ENCODE assay signal across 18 mouse cellular contexts in the genomic region with DNA sequence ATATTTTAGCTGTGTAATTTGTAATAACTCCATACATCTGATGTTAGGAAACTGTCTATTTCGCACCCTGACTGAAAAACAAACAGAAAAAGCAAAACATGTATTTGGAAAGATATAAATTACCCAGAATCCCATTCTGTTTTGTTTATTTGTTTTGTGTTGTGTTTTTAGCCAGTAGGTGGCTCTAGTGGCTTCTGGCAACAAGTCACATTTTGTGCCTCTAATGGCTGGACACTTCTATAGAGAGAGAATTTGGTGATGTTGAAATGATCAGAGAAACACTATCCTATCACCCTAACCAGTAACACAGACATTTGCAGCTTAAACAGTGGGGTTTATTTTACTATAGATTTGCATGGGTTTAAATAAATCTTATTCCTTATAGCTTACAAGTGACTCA.
DNase-seq lines count a peak whose midpoint lies in the region; ATAC-seq and TF ChIP-seq lines count a peak whose summit lies in the region.
"Had no signal": no experiment of that assay in that cellular context is flagged by ENCODE, and none has a peak within 500 bp of the region (broad histone marks: within the 10 kb centered on the region; RNA-seq: fewer than 3 reads in every experiment).

No protein-coding gene starts in this region.

- TF ChIP-seq EP300 in lung, postnatal 0 days (IDR thresholded peaks at IDR 0.05) = no peak

- no peaks in the 10 kb centered on the region for H3K27me3 ChIP-seq in intestine, postnatal 0 days (replicated peaks; ENCODE audit: control insufficient read depth, insufficient read depth, low read length)
- no peaks in the 10 kb centered on the region for H3K27me3 ChIP-seq in intestine, embryonic 15.5 days (replicated peaks)
- H3K27me3 ChIP-seq in lung, postnatal 0 days (replicated peaks; ENCODE audit: insufficient read depth, low read length) = no peaks in the 10 kb centered on the region
- H3K27me3 ChIP-seq in splenic B cell, adult 2 months (ENCODE audit: control insufficient read depth, insufficient read depth, low read length, poor library complexity, severe bottlenecking) = peaks cover 2% of the 10 kb centered on the region; the same call in 1 of the 2 replicates
- H3K27me3 ChIP-seq in forebrain, embryonic 12.5 days = peaks cover 18% of the 10 kb centered on the region
- H3K27me3 ChIP-seq: heart, embryonic 15.5 days; neural tube, embryonic 15.5 days had no signal

- H3K4me1 ChIP-seq in intestine, postnatal 0 days (replicated peaks; ENCODE audit: control insufficient read depth, insufficient read depth, low read length) = peaks cover 20% of the 10 kb centered on the region
- peaks cover 19% of the 10 kb centered on the region; the same call in 1 of the 2 replicates for H3K4me1 ChIP-seq in intestine, embryonic 15.5 days (replicated peaks)
- no peaks in the 10 kb centered on the region for H3K4me1 ChIP-seq in lung, postnatal 0 days (ENCODE audit: insufficient read depth, low read depth, low read length)
- peaks cover 13% of the 10 kb centered on the region for H3K4me1 ChIP-seq in forebrain, embryonic 12.5 days

- peak; percentile 59 for TF ChIP-seq CTCF in intestine, postnatal 0 days (IDR thresholded peaks at IDR 0.05; ENCODE audit: low read depth)
- peak; percentile 53 for TF ChIP-seq CTCF in lung, postnatal 0 days (IDR thresholded peaks at IDR 0.05)

- no peak for ATAC-seq in intestine, postnatal 0 days
- ATAC-seq in intestine, embryonic 15.5 days = no peak
- ATAC-seq in lung, postnatal 0 days = no peak
- no peak for ATAC-seq in forebrain, embryonic 12.5 days (ENCODE audit: low FRiP score)

- no peaks in the 10 kb centered on the region for H3K9me3 ChIP-seq in intestine, postnatal 0 days (ENCODE audit: control insufficient read depth)
- H3K9me3 ChIP-seq in intestine, embryonic 15.5 days = no peaks in the 10 kb centered on the region
- H3K9me3 ChIP-seq in lung, postnatal 0 days (ENCODE audit: low read length) = no peaks in the 10 kb centered on the region
- no peaks in the 10 kb centered on the region for H3K9me3 ChIP-seq in forebrain, embryonic 12.5 days
- H3K9me3 ChIP-seq: forebrain, embryonic 10.5 days; heart, embryonic 15.5 days; hindbrain, embryonic 12.5 days; limb, embryonic 13.5 days; neural tube, embryonic 15.5 days had no signal

- no peak overlapping the region for H3K27ac ChIP-seq in intestine, postnatal 0 days (ENCODE audit: low read depth, low read length)
- H3K27ac ChIP-seq in intestine, embryonic 15.5 days = no peak overlapping the region
- H3K27ac ChIP-seq in lung, postnatal 0 days (ENCODE audit: low read length) = no peak overlapping the region
- no peak overlapping the region for H3K27ac ChIP-seq in forebrain, embryonic 12.5 days
- H3K27ac ChIP-seq: forebrain, embryonic 10.5 days; heart, embryonic 15.5 days; hindbrain, embryonic 12.5 days; limb, embryonic 13.5 days; neural tube, embryonic 15.5 days had no signal

- WGBS in intestine, postnatal 0 days = 88% methylated on average over 1 of the region's 1 CpGs
- 94% methylated on average over 1 of the region's 1 CpGs for WGBS in intestine, embryonic 15.5 days
- WGBS in lung, postnatal 0 days = 88% methylated on average over 1 of the region's 1 CpGs
- 97% methylated on average over 1 of the region's 1 CpGs for WGBS in forebrain, embryonic 12.5 days

- H3K4me3 ChIP-seq in intestine, postnatal 0 days (ENCODE audit: low read depth, low read length) = no peak overlapping the region
- no peak overlapping the region for H3K4me3 ChIP-seq in intestine, embryonic 15.5 days (replicated peaks)
- no peak overlapping the region for H3K4me3 ChIP-seq in lung, postnatal 0 days (ENCODE audit: low read depth, low read length)
- H3K4me3 ChIP-seq in forebrain, embryonic 12.5 days (replicated peaks) = no peak overlapping the region
- H3K4me3 ChIP-seq: forebrain, embryonic 10.5 days; heart, embryonic 15.5 days; hindbrain, embryonic 12.5 days; limb, embryonic 13.5 days; neural tube, embryonic 15.5 days had no signal

- no peaks in the 10 kb centered on the region for H3K36me3 ChIP-seq in intestine, postnatal 0 days (ENCODE audit: control insufficient read depth, insufficient read depth)
- H3K36me3 ChIP-seq in intestine, embryonic 15.5 days = no peaks in the 10 kb centered on the region
- H3K36me3 ChIP-seq in lung, postnatal 0 days (ENCODE audit: insufficient read depth, low read length) = no peaks in the 10 kb centered on the region
- no peaks in the 10 kb centered on the region for H3K36me3 ChIP-seq in splenic B cell, adult 2 months (ENCODE audit: control insufficient read depth, insufficient read depth, low read length, poor library complexity, severe bottlenecking)
- H3K36me3 ChIP-seq in forebrain, embryonic 12.5 days (replicated peaks) = no peaks in the 10 kb centered on the region
- H3K36me3 ChIP-seq: forebrain, embryonic 10.5 days; heart, embryonic 15.5 days; hindbrain, embryonic 12.5 days; limb, embryonic 13.5 days; neural tube, embryonic 15.5 days had no signal

- peak; percentile 75 for DNase-seq in cerebellum, adult 9-10 months
- DNase-seq in cerebellum, adult 11 months = no peak
- DNase-seq in lung, postnatal 0 days (ENCODE audit: low spot score) = peak; percentile 52
- no peak for DNase-seq in lung, postnatal 4 days
- peak; percentile 42 for DNase-seq in splenic B cell, adult 2 months (ENCODE audit: low read depth, low spot score)
- DNase-seq: adrenal gland, adult 8-10 months; kidney, adult 18-20 months; lung, adult 2 months; spleen, adult 18-20 months; thymus, postnatal 25 days had no signal

- H3K4me2 ChIP-seq in intestine, postnatal 0 days (replicated peaks; ENCODE audit: low read depth) = no peak overlapping the region
- no peak overlapping the region for H3K4me2 ChIP-seq in intestine, embryonic 15.5 days (replicated peaks)
- H3K4me2 ChIP-seq in lung, postnatal 0 days (replicated peaks; ENCODE audit: low read depth, low read length) = no peak overlapping the region
- no peak overlapping the region for H3K4me2 ChIP-seq in forebrain, embryonic 12.5 days
- H3K4me2 ChIP-seq: heart, embryonic 15.5 days; hindbrain, embryonic 12.5 days; limb, embryonic 13.5 days; neural tube, embryonic 15.5 days had no signal

- no peak overlapping the region for H3K9ac ChIP-seq in intestine, postnatal 0 days (ENCODE audit: low read depth, low read length)
- no peak overlapping the region for H3K9ac ChIP-seq in intestine, embryonic 15.5 days
- H3K9ac ChIP-seq in lung, postnatal 0 days (replicated peaks; ENCODE audit: low read depth) = no peak overlapping the region
- no peak overlapping the region for H3K9ac ChIP-seq in forebrain, embryonic 12.5 days
- H3K9ac ChIP-seq: heart, embryonic 15.5 days; hindbrain, embryonic 12.5 days; limb, embryonic 13.5 days; neural tube, embryonic 15.5 days had no signal

Comparison
In these comparisons a context has a peak if more than half of its experiments do, and no peak if none do; other contexts are left out.
1. DNase-seq: peak in cerebellum, adult 9-10 months (single experiment), lung, postnatal 0 days (single experiment) and splenic B cell, adult 2 months (single experiment); none in cerebellum, adult 11 months (single experiment) and lung, postnatal 4 days (0 of 2).